Mouse (Mus musculus) liver, postnatal 0 days (tissue): ENCODE measurements around the gene Ctnnbip1.

Experiments
- CTCF ChIP-seq: sonication (generic); IDR thresholded peaks from 2 replicates; pipeline ENCODE4 v1.5.1; 2016; ENCODE audit warnings: antibody characterized with exemption, low read depth
- EP300 ChIP-seq: IDR thresholded peaks from 2 replicates; pipeline ENCODE4 v1.6.1; 2016; ENCODE audit warnings: antibody characterized with exemption, low read depth, mild to moderate bottlenecking

DNA sequence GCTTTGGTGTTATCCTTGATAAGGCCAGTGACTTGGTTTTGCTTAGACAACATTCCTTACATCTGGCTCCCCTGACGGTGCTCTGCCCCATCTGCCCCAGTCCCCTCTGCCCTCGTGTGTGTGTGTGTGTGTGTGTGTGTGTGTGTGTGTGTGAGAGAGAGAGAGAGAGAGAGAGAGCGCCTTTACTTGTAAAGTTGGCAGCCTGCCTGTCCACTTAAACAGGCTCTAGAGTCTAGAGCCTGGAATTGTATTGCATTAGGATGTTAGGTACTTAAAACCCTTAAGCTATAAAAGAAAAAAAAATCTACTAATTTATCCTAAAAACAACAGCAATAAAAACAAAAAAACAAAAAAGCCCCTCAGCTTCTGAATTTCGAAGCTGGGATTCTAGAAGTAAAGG lies 83.4 kb downstream of the Ctnnbip1 start:
- TF ChIP-seq CTCF (no peak), EP300 (no peak)
